Mouse (Mus musculus): ENCODE data around the gene Sept5. TPM values are rescaled to one million over a fixed set of nuclear protein-coding genes. Genes with fewer than 3 reads are reported as not detected.

Gene Sept5
- polyA plus RNA-seq, 1 experiment from 2014 or later, result 79.8 TPM

DNA sequence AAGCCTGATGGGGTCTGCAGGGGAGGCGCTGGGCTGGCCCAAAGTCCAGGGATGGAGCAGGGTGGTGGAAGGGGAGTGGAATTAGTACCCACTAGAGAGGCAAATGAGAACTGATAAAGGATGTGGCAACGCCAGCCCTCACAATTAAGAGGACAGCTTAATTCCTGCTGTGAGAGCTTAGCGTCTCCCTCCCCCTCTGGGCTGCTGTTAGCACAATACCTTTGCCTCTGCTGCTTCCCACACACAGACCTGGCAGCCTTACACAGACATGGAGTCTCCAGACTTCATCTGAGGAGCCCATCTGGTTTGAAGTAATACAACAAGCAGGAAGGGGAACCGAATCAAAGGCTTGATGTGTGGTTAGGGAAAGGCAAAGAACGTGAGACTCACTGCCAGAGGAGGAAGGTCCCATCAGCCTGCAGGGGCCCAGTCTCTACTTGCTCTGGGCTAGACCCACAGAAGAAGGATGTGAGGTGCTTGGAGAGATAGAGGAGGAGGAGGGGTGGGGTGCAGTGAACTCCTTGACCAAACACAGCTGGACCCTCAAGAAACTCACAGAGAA, 52.1 kb downstream of the Sept5 start:
- H3K27ac ChIP-seq (ENCODE audit: low read depth, low read length), result no peak overlapping the region
- H3K9me3 ChIP-seq (ENCODE audit: control insufficient read depth, low read length), result no peaks in the 10 kb centered on the region
- no peak for ATAC-seq (ENCODE audit: insufficient read depth, low FRiP score, low TSS enrichment)
- peaks cover 38% of the 10 kb centered on the region for H3K27me3 ChIP-seq (ENCODE audit: control insufficient read depth, insufficient read depth, low read length)
- H3K9ac ChIP-seq (ENCODE audit: low read length), result no peak overlapping the region
- H3K4me1 ChIP-seq (ENCODE audit: control insufficient read depth, insufficient read depth, low read length), result peaks cover 8% of the 10 kb centered on the region
- no peak overlapping the region for H3K4me3 ChIP-seq (ENCODE audit: low read depth, low read length)
- no peak overlapping the region for H3K4me2 ChIP-seq (ENCODE audit: low read depth)
- H3K36me3 ChIP-seq (ENCODE audit: control insufficient read depth, insufficient read depth, low read length), result no peaks in the 10 kb centered on the region
- 18% methylated on average over 5 of the region's 5 CpGs for WGBS
- DNase-seq (ENCODE audit: low spot score), result no peak

DNA sequence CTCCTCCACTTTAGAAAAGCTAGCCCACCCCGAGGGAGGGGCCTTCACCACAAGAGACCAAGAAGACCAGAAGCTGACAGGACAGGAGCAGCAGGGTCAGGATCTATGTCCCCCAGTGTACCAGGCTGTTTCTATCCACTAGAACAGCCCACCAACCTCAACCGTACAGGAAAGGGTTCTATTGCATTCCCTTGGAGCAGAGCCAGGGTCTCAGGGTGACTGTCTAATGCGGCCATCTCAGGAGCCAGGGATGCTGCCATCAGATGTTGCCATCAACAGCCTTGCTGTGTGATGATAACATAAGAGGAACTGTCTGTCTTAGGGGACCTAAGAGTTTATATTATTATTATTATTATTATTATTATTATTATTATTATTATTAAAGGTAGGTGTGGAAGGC, 52.7 kb downstream of the Sept5 start:
- ATAC-seq (ENCODE audit: insufficient read depth, low FRiP score, low TSS enrichment) (no peak), DNase-seq (ENCODE audit: low spot score) (no peak)
- H3K4me1 ChIP-seq (ENCODE audit: control insufficient read depth, insufficient read depth, low read length), result peaks cover 8% of the 10 kb centered on the region
- no peaks in the 10 kb centered on the region for H3K36me3 ChIP-seq (ENCODE audit: control insufficient read depth, insufficient read depth, low read length)
- 60% methylated on average over 3 of the region's 3 CpGs for WGBS
- no peak overlapping the region for H3K4me3 ChIP-seq (ENCODE audit: low read depth, low read length)
- H3K9me3 ChIP-seq (ENCODE audit: control insufficient read depth, low read length), result no peaks in the 10 kb centered on the region
- H3K27me3 ChIP-seq (ENCODE audit: control insufficient read depth, insufficient read depth, low read length), result peaks cover 32% of the 10 kb centered on the region
- no peak overlapping the region for H3K4me2 ChIP-seq (ENCODE audit: low read depth)
- no peak overlapping the region for H3K9ac ChIP-seq (ENCODE audit: low read length)
- H3K27ac ChIP-seq (ENCODE audit: low read depth, low read length), result no peak overlapping the region

GRCm38 (mm10) chr16:18574196-18574595, 55.6 kb downstream of the Sept5 start:
- no peak overlapping the region for H3K4me3 ChIP-seq (ENCODE audit: low read depth, low read length)
- no peaks in the 10 kb centered on the region for H3K9me3 ChIP-seq (ENCODE audit: control insufficient read depth, low read length)
- no peaks in the 10 kb centered on the region for H3K4me1 ChIP-seq (ENCODE audit: control insufficient read depth, insufficient read depth, low read length)
- peaks cover 3% of the 10 kb centered on the region for H3K27me3 ChIP-seq (ENCODE audit: control insufficient read depth, insufficient read depth, low read length)
- H3K9ac ChIP-seq (ENCODE audit: low read length), result no peak overlapping the region
- 83% methylated on average over 8 of the region's 8 CpGs for WGBS
- ATAC-seq (ENCODE audit: insufficient read depth, low FRiP score, low TSS enrichment) (no peak), DNase-seq (ENCODE audit: low spot score) (no peak)
- H3K4me2 ChIP-seq (ENCODE audit: low read depth), result no peak overlapping the region
- H3K27ac ChIP-seq (ENCODE audit: low read depth, low read length), result no peak overlapping the region
- no peaks in the 10 kb centered on the region for H3K36me3 ChIP-seq (ENCODE audit: control insufficient read depth, insufficient read depth, low read length)

Other genes starting within 250 kb of the Sept5 start
- gene Txnrd2, start 203.6 kb downstream of the Sept5 start, polyA plus RNA-seq (2014; fragmentation: Nextera tagmentation; extraction: Ambion mirVana), result 20.4 TPM in 2 replicates
- gene Comt, start 203.1 kb downstream of the Sept5 start, polyA plus RNA-seq (2014; fragmentation: Nextera tagmentation; extraction: Ambion mirVana), result 60.8 and 64.0 TPM in 2 replicates
- 11.5 and 13.3 TPM in 2 replicates for gene Gnb1l, start 131.2 kb downstream of the Sept5 start, polyA plus RNA-seq (2014; fragmentation: Nextera tagmentation; extraction: Ambion mirVana)
- gene Rtl10, start 131.1 kb downstream of the Sept5 start, polyA plus RNA-seq (2014; fragmentation: Nextera tagmentation; extraction: Ambion mirVana), result 1.7 and 2.4 TPM in 2 replicates
- 3.8 and 5.3 TPM in 2 replicates for gene Tbx1, start 39.3 kb downstream of the Sept5 start, polyA plus RNA-seq (2014; fragmentation: Nextera tagmentation; extraction: Ambion mirVana)
- 9.5 and 11.4 TPM in 2 replicates for gene Gp1bb, start 7.6 kb downstream of the Sept5 start, polyA plus RNA-seq (2014; fragmentation: Nextera tagmentation; extraction: Ambion mirVana)
- 3.6 and 3.8 TPM in 2 replicates for gene Gm49601, start 3.5 kb downstream of the Sept5 start, polyA plus RNA-seq (2014; fragmentation: Nextera tagmentation; extraction: Ambion mirVana)
- 35.2 and 37.7 TPM in 2 replicates for gene Cldn5, start 146.9 kb upstream of the Sept5 start, polyA plus RNA-seq (2014; fragmentation: Nextera tagmentation; extraction: Ambion mirVana)
- 74.4 and 89.0 TPM in 2 replicates for gene Ufd1, start 181.8 kb upstream of the Sept5 start, polyA plus RNA-seq (2014; fragmentation: Nextera tagmentation; extraction: Ambion mirVana)
- 60.5 and 62.2 TPM in 2 replicates for gene Cdc45, start 182.0 kb upstream of the Sept5 start, polyA plus RNA-seq (2014; fragmentation: Nextera tagmentation; extraction: Ambion mirVana)
- 17.7 and 19.7 TPM in 2 replicates for gene 2510002D24Rik, start 206.6 kb upstream of the Sept5 start, polyA plus RNA-seq (2014; fragmentation: Nextera tagmentation; extraction: Ambion mirVana)
- not detected in 2 replicates for gene Gm28539, start 206.6 kb upstream of the Sept5 start, polyA plus RNA-seq (2014; fragmentation: Nextera tagmentation; extraction: Ambion mirVana)
- gene Mrpl40, start 246.9 kb upstream of the Sept5 start, polyA plus RNA-seq (2014; fragmentation: Nextera tagmentation; extraction: Ambion mirVana), result 86.3 and 91.1 TPM in 2 replicates
- gene Hira, start 247.1 kb upstream of the Sept5 start, polyA plus RNA-seq (2014; fragmentation: Nextera tagmentation; extraction: Ambion mirVana), result 12.8 and 14.6 TPM in 2 replicates

Data from neural tube, embryonic 11.5 days (tissue).